Mouse (Mus musculus) inflammation-experienced regulatory T-cells, adult 6 months (primary cell): ENCODE data around the gene Ptpn13. TPM values are rescaled to one million over a fixed set of nuclear protein-coding genes. Genes with fewer than 3 reads are reported as not detected.

Experiments used
- polyA plus RNA-seq, 3 experiments: library from polyadenylated mRNA; unstranded; fragments of 100-300 nt; shearing (Covaris generic); gene quantifications; one replicate each; pipeline ENCODE4 v1.2.1; 2017

The Ptpn13 gene
- polyA plus RNA-seq, 3 experiments from 2014 or later, result 19.1 to 30.1 (median 25.2) TPM

Other genes starting within 250 kb of the Ptpn13 start
- gene Mapk10, start 213.9 kb upstream of the Ptpn13 start, polyA plus RNA-seq, result not detected
- gene Slc10a6, start 204.2 kb downstream of the Ptpn13 start, polyA plus RNA-seq, result under 1 TPM in 1 of 3 experiments, not detected in 2; 0.26 TPM
- not detected for gene 1700016H13Rik, start 230.8 kb downstream of the Ptpn13 start, polyA plus RNA-seq